Mouse (Mus musculus): ENCODE results near the gene Hat1.

- TF ChIP-seq RCOR1 (conservative IDR thresholded peaks at IDR 0.05; ENCODE audit: low read depth, low read length) (no peak), MAX (IDR thresholded peaks at IDR 0.05; ENCODE audit: low read length) (no peak), USF1 (IDR thresholded peaks at IDR 0.05; ENCODE audit: low read depth, low read length) (no peak), ZNF384 (IDR thresholded peaks at IDR 0.05; ENCODE audit: low read depth, low read length) (no peak), HCFC1 (IDR thresholded peaks at IDR 0.05; ENCODE audit: low read depth, low read length) (no peak), CTCF (conservative IDR thresholded peaks at IDR 0.05 in 1 of 2, IDR thresholded peaks at IDR 0.05 in 1 of 2; ENCODE audit: low read depth in 2 of 2, low read length in 2 of 2) (no peak), SMC3 (IDR thresholded peaks at IDR 0.05; ENCODE audit: low read depth, low read length) (no peak), E2F4 (IDR thresholded peaks at IDR 0.05; ENCODE audit: insufficient replicate concordance, low read depth, low read length) (no peak)
Measured at GRCm38 (mm10) chr2:71371790-71372189, 17.0 kb upstream of the Hat1 start.
